Mouse (Mus musculus): Measurements from ENCODE around the gene Fto.

Gene Fto

DNA sequence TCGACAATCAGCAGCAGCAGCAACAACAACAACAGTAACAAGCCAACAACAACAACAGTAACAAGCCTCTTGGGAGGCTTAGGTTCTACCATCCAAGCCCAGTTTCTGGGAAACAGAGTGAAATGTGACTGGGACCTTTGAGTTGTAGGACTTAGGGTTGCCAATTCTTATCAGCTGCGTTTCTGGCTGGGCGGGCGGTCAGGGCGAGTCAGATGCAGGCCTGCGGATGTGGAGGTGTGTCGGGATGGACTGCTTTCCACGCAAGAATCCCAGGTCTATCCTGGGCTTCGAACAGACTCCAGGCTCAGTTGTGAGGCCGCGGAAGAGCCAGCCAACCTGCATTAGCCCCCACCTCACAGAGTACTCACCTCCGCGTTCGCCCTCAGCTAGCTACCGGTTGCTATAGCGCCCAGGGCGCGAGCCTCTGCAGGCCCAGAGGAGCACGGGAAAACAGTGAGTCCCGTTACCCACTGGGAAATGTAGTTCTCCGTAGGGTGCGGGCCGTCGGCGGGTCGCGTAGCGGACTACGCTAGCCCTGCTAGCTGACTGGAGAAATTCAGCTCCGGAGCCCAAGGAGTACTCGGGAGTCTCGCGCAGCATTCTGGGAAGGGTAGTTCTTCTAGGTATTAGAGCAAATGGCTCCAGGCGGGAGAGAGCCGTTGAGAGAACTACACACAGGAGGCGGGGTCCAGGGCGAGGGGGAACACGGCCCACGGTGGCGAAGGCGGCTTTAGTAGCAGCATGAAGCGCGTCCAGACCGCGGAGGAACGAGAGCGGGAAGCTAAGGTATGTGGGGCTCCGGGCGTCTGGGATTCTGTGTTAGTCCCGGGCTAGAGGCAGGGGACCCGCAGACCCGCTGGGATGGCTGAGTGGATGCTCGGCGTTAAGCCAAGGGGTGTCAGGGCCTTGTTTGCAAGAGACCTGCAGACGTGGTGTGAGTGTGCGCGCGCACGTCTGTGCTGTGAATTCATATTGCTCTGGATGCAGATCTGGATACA is at the start of gene Fto, which contains the start of gene Rpgrip1l:
Fto (plus strand) TSS at position 691 of the 998 bp plus-strand sequence.
Rpgrip1l (minus strand) TSS at position 428 of the 998 bp plus-strand sequence.
- in situ Hi-C loops (cut with MboI, MseI), result loop anchor here (25.0 kb wide), 1 partner anchor 426 kb away; no protein-coding TSS in a partner anchor

DNA sequence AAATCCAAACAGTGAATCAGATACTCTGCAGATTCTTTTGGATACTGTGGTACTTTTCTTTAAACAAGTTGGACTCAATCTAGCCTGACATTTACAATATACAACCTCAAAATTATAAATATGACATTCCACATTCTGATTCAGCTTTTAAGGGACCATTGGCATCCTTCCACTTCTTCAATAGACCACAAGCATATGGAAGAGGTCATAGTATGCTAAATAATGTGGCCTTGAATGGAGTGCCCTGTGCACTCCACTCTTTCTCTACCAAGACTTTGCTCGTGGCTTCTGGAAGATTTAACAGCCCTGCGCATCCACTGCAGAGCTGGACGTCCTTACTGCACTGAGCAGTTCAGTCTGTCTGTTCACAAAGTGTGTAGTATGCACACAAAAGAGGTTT is 49.4 kb upstream of the Fto start:
- in situ Hi-C loops (cut with MboI, MseI), result no loop called here

DNA sequence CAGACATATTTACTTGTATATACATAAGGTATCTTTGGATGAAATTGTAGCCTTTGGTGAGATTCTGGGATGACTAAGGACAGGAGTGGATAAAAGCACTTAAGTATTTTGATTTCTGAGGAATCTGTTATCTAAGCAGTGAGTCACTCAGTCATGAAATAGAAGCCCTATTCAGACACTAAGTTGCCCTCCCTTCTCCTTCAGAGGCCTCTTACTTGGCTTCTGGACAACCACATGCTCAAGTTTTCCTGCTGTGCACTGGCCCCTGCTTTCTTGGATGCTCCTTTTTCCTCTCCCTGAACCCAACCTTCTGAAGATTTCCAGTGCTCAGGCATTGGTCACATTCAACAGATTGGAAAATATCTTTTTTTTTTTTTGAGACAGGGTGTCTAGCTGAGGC is 48.8 kb upstream of the Fto start:
- in situ Hi-C loops (cut with MboI, MseI), result no loop called here

DNA sequence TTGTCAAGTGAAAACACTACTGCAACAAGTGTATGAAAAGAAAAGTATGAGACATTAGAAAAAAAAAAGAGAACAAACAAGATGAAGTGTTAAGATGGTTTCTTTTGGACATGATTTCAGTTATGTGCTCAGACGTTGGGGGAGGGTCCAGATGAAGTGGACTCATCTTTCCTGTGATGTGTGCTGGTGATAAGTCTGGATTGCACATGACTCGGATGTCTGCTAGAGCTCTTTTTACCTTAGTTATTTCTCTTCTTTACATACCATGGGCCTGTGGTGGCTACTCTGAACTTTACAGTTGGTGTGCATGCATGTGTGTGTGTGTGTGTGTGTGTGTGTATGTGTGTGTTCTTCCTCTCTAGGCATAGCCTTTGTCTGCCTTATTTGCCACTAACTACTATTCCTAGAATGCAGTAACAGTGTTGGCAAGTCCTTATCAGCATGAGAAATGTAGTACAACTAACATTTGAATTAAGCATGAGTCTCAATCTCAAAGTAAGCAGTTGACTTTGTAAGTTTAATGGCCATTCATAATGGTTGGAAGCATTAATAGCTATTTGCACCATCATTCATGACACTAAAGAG is 43.9 kb upstream of the Fto start:
- in situ Hi-C loops (cut with MboI, MseI), result no loop called here

DNA sequence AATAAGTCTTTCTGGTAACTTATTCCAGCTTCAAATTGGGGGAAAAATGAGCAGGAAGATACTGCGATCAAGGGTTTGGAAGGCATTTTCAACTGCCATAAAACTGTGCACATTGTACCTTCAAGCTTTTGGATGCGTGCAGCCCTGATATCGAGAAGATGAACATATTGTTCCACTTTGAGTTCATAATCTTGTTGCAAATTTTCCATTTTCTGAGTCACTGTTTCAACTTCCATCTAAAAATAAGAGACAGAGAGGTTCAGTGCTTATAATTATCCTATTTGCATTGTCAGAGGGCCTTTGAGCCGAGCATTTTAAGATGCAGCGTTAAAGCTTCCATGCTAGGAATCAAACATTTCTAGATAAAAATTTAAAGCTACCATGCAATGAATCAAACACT is 39.8 kb upstream of the Fto start:
- in situ Hi-C loops (cut with MboI, MseI), result no loop called here

DNA sequence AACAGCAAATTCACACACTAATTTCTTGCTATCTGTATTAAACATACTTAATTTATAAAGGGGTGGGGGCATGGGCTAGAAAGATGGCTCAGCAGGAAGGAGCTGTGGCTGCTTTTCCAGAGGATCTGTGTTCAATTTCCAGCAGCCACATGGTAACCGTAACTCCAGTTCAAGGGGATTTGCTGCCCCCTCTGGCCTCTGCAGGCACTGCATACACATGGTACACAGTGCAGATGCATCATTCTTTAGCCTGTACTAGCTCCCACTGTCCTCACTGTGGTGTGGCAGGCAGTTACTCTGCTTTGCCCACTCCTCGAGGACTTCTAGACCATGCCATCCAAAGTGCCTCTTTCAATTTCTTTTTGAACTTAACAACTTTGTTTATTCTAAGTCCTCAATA is 37.0 kb upstream of the Fto start:
- in situ Hi-C loops (cut with MboI, MseI), result no loop called here

DNA sequence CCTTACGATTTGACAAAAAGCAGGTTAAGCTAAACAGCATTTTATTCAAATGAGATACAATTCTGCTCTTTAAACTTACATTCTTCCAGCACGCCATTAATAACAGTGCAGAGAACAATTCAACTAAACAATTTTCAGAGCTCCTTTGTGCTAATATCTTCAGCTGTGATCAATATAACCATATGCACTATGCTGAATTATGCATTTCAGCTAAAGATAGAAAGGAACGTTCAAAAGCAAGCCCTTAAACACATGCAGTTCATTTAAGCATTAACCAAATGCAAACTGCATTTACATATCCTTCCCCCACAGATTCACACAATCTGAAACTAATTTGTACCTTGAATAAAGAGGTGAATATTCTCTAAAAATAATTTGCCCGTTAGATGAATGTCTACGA is 35.3 kb upstream of the Fto start:
- in situ Hi-C loops (cut with MboI, MseI), result no loop called here

DNA sequence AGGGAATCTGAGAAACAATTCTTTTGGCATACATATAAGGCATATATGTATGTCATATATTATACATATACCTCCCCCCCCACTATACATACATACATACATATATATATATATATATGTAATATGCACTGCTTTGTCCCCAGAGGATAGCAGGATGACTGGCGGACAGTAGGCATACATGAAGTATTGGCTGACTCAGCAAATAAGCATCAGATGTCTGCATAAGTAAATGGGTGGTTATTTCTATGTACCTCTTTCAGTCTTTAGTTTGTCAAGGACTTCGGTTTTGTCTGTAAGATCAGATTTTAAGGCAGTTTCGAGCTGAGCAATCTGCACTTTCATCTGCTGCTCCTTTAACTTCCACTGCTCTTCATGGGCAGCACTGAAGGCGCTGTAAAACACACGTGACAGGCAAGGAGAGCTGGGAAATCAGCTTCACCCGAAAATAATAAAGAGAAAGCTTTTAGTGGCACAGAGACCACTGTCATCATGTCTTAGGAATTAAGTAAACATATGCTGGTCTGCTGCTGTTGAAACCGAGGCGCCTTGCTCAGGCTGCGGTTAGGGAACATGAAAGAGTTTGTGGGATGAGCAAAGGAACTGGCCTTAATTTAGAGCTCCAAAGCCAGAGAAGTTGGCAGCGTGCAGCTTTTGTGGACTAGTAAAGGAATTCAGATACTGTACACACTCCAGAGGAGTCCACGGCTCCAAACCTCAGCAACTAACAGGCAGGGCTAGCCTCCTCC is 32.7 kb upstream of the Fto start:
- in situ Hi-C loops (cut with MboI, MseI), result no loop called here

DNA sequence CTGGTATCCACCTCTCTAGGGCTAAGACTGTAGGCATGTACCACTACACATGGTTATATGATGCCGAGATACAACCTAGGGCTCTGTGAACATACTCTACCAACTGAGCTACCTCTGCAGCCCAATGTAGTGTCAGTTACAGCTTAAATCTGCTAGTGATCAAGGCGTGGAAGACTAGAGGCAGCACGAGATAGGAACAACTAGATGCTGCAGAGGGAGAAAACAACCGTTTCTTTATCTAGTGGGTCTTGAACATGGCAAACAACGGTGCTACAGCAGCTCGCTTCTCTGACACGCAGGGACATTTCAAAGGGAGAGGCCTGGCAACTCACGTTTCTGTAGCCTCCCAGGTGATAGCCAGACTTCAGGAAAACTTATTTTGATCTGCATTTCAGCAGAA is 31.8 kb upstream of the Fto start:
- in situ Hi-C loops (cut with MboI, MseI), result no loop called here

DNA sequence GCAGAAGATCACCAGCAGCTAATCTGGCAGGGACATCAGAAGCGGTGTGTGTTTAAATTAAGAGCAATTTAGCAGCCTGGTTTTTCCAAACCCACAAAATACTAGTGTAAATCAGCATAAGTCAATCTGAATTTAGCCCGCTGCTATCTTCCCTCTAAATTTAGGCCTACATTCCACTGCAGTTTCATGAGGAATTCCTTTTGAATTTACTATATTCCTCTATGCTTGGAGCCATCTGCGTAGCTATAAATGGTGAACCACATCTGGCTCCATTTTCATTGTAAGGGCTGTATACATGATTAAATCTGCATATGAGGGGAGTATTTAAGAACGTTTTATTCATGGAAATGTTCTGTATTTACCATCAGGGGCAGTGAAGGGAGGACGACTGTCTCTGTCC is 30.7 kb upstream of the Fto start:
- in situ Hi-C loops (cut with MboI, MseI), result no loop called here

DNA sequence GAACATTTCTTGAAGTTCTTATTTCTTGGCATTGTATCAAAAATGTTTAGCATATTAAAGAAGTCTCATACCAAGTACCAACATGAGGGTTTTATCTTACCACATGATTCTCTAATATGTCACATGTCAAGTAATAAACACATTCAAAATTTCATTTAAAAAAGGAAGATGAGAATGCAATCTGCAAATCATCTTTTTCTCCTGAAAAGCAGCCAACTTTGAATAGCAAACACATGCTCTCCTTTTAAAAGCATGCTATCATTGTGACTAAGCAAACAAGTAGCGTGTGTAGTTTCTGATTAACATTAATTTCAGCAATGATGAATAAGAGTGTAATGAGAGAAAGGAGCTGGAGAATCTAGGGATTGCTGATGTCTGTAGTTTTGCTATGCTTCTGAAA is 29.5 kb upstream of the Fto start:
- in situ Hi-C loops (cut with MboI, MseI), result no loop called here

DNA sequence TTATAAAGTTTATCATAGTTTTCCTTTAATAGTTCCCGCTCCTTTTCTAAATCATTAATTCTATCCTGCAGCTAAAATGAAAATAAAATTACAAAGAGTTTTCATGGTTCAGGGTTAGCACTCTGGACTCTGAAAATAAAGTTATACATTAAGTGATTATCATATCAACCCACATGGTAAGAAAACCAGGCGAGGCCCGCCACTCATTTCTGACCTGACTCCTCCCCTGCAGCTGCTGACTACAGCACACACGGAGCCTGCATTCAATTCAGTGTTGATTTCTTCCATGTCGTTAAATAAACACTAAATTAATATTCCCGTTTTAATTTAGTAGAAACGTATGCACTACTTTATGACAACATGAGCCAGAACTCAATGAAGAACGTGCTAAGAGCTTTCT is 27.1 kb upstream of the Fto start:
- in situ Hi-C loops (cut with MboI, MseI), result no loop called here

DNA sequence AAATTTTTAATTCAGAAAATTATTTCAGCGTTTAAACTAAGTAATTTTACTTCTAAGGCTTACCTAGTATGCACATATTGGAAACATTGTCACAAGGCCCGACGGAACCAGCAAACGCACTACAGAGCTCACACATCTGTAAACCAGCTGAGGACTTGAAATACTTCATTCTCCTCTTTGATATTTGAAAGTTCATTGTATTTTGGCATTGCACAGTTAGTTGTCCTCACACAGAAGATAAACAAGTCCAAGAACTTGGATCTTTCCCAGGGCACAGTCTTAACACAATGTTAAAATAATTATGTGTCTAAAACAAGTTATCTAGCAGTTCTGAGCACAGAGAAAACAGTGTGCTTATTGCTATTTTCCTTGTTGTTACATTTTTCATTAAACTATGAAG is 22.7 kb upstream of the Fto start:
- in situ Hi-C loops (cut with MboI, MseI), result no loop called here

DNA sequence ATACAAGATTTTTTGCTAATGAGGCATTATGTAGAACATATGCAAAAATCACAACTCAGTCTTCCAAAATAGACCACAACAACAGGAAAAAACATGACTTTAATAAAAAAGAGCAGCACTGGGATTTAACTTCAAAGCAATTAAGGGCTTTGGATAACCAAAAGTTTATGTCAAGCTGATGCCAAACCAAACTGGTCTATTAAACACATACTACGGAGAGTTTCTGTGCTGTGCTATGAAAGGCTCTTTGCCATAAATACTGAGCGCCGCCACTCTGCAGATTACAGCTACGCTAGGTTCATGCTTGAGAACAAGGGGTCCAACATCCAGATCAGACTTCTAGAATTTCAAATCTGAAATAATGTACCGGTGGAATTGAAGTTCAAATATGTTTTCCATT is 17.5 kb upstream of the Fto start:
- in situ Hi-C loops (cut with MboI, MseI), result no loop called here

DNA sequence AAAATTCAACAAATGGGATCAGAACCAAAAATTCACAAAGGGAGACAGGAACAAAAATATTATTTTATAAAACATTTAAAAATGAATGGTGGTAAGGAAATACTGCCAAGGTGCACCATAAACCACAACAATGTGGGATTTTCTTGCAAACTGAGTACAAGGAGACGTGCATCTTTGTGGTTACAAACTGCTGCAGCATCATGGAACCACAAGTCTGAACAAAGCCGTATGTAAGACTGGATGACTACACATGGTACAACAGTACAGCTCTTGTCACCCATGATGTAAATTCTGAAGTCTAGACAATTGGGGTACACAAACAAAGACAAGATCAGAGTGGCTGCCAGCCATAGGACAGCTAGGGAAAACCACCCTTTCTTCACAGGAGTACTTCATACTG is 14.7 kb upstream of the Fto start:
- in situ Hi-C loops (cut with MboI, MseI), result no loop called here

DNA sequence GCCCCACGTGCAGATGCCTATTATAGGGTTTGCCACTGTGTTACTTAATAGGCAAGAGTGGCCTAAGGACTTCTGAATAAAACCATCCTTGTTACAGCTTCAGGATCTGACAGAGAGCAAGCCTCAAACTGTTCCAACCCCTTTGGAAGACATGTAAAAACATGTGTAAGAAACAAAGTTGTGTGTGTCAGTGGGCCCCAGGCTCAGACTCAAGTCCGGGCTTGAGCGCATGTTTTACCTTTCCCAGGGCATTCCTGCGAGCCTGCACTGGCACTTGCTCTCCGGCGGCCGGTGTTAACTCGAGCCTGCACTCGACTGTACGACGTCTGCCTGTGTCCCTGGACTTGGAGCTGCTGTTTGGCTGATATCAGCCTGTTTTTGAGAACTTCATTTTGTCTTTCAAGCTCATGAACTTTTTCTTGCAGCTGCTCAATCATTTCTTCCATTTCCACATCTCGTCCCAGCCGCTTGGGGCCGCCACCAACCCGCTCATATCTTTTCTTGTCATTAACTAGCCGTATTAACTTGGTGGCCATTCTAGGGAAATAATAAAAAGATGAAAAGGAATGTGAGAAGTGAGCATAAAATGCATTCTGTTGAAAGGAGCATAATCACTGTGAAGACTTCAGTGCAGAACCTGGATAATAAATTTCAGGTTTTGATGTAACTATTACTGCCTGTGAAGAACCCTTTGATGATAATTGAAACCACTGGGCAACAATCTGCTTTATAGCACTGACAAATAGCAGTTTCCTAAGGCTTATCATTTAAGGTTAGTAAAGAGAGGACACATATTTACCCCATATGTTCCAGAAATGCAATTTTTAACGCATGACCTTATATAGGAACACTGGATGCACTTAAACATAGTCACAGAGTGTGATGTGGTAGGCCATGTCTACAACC is 8.6 kb upstream of the Fto start:
- in situ Hi-C loops (cut with MboI, MseI), result loop anchor here (25.0 kb wide), 1 partner anchor 417 kb away; no protein-coding TSS in a partner anchor

DNA sequence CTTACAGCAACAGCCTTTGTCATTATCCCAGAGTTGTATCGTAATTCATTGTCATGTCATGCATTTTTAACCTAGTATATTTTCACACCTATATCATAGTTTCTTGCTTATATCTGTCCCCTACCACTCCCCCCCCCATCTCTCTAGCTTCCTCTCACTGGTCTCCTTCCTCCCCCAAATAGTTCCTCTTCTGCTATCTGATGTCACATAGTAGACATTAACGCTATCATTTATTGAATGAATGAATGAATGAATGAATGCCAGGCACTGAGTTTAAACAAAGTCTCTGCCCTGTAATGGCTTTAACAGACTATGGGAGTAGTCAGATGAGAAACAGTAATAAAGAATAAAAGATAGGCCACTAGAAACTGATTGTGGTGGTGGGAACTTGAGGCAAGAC is 983 bp upstream of the Fto start:
- in situ Hi-C loops (cut with MboI, MseI), result loop anchor here (25.0 kb wide), 1 partner anchor 425 kb away; no protein-coding TSS in a partner anchor

DNA sequence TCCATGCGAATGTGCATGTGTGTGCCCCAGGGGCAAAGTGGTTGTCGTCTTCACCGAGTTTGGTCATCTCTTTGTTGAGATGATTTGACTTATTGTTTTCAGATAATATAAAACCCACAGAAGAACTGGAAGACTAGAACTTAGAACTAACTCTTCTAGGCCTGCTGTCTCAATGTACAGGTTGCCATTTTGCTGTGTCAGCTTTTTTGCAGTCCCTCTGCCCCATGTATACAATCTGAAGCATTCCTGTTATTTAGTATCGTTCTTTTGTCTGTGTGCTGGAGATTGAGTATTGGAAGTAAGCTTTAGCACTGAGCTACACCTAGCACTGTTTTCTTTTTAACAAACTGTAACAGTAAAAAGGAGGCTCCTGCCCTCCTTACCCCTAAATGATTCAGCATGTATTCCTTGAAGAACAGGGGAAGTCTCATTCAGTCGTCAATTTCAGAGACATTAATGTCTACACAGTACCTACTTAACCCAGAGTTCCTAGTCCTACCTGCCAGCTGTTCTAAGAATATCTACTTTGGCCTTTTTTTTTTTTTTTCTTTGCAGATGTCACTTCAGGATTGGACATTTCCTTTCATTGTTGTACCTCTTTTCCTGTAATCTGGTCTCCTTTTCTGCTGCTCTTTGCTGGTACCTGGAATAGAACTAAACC is 4.4 kb downstream of the Fto start:
- in situ Hi-C loops (cut with MboI, MseI), result loop anchor here (25.0 kb wide), 1 partner anchor 430 kb away; no protein-coding TSS in a partner anchor

DNA sequence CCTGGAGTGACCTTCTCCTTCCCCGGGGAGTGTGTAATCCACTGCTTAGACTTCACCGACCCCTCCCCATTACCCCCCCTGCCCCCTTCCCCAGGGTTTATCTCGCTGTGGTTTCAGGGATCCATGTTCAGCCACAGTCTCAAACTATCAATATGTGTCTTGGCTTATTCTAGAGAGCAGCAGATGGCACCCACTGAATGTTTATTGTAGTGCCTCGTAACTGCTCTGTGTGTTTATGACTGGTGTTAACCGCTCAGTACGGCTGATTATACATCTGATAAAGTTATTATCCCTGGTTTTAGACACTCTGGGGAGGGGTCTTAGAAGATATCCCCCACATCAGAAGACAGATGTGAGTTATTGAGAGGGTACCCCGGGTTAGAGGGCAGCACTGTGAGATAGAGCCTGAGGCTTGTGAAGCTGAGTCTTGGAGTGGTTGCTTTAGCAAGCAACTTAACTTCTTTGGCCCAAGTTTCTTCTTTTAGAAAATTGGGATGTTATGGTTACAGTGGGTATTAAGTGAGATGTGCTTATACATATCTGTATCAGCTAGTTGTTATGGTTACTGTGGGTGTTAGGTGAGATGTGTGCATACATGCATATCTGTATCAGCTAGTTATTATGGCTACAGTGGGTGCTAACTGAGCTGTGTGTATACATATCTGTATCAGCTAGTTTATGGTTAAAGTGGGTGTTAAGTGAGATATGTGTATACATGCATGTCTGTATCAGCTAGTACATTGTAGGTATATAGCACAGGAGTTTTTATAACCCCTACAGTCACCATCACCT is 5.8 kb downstream of the Fto start:
- in situ Hi-C loops (cut with MboI, MseI), result loop anchor here (25.0 kb wide), 1 partner anchor 432 kb away; no protein-coding TSS in a partner anchor

Data from T-helper 2 cell (primary cell).